Mouse (Mus musculus) kidney, postnatal 36 days (tissue): ENCODE results near the gene Evi5.

Source experiments
- DNase-seq, 2 experiments: peaks; one replicate each; pipeline ENCODE4 v3.0.0; 2021 to 2022; ENCODE audit warnings: mixed read lengths in 2 of 2

Evi5 gene

DNA sequence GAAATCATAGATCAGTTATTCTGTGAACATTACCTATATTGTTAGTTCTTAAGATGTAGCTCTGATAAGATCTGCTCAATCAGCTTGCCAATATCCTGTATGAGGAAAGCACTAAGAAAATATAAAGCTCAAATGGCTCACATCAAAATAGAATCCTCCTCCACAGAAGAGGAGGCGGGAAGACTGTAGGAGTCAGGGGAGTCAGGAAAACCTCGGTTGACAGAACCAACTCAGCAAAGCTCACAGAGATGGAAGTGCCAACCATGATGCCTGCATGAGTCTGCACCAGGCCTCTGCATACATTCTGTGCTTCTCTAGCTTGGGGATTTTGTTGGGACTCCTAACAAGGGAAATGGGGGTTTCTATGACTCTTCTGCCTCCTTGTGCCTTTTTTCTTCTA lies 73.7 kb downstream of the Evi5 start:
- DNase-seq: no peak

DNA sequence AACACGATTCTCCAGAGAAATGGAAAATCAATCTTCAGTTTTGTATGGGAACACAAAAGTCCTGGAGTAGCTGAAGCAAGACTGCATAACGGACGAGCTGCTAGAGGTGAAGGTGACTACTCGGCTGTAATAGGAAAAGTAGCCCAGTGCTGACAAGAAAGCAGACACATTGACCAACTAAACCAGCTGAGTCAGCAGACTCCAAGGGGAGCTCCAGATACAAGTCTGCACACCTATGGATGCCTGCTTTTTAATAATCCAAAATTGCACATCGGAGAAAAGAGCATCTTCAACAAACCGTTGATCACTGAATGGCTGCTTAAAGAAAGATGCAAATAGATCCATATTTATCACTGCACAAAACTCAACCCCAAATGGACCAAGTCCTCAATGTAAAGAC lies 76.6 kb downstream of the Evi5 start:
- no peak for DNase-seq

DNA sequence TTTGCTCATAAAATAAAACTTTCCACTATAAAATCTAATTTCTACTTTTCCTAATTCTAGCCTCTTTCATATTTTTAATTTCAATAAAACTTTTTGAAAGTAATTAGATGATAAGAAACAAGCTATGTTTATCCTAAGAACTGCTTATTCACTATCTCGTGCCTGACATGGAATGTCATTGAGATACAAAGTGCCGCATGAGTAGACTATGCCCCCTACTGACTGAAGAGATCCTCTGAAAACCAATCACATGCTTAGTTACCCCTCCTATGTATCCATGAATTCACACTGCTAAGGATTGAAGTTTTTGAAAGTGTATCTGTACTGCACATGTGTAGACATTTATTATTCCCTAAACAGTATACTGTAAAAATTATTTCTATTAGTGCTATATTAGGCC lies 81.0 kb downstream of the Evi5 start:
- peak in 1 of 2 experiments; percentile 11 for DNase-seq

DNA sequence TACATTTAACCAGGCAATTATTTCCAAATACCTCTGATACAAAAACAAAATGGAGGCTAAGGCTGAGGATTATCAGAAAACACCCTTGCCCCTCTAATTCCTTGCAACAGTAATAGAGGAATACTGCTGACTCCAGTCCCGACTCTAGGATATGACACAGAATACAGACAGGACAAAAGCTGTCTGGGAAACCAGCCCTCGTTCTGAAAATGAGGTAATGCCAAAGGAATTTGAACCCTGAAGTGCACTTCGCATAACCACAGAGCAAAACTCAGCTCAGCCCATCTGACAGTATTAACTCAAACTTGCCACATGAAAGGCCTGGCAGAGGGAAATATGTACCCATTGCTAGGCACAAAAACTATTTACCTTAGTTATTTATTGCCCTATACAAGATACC lies 81.6 kb downstream of the Evi5 start:
- DNase-seq: peak; percentile 34 to 69

DNA sequence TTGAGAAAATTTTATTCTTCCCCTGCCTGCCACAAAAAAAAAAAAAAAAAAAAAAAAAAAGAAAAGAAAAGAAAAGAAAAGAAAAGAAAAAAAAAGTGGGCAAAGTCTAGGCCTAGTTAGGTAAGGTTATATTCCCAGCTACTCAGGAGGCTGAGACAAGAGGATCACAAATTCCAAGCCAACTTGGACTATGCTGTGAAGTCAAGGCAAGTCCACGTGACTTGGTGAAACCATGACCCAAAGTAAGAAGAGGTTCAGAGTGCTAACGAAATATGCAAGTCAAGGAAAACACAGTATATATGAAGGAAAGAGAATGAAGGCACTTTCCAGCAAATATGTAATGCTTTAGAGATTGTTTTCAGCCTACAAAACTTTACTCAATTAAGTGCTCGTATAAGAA lies 82.4 kb downstream of the Evi5 start:
- DNase-seq: peak; percentile 41 to 61

DNA sequence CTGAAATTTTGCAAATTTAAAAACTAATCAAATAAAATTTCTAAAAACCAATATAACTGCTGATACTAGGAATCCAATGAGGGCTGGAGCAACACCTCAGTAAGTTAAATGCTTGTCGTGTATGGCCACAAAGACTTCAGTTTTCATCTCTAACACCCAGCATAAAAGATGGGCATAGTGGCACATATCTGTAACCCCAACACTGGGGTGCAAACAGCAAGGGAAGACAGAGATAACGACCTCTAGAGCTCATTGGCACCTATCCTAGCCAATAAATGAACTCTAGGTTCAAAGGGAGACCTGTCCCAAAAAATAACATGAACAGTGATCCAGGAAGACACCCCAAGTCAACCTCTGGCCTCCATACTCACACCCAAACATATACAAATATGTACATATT lies 82.9 kb downstream of the Evi5 start:
- no peak for DNase-seq

DNA sequence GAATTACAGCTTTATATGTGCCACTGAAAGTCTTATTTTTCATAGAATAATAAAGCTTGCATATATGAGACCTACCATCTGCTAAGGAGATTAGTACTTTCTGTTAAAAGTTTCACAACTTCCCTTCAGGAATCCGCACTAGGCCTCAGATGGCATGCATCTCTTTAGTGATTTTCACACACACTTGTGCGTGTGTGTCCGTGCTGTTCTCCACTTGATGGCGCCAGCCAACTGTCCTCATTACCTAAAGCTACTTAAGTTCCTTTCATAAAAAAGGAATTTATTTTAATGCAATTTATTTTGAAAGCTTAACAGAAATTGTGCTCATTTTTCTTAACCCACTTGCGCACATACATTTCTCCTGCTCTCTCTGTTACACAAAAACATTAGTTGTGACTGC lies 85.4 kb downstream of the Evi5 start:
- DNase-seq: peak in 1 of 2 experiments; percentile 45

DNA sequence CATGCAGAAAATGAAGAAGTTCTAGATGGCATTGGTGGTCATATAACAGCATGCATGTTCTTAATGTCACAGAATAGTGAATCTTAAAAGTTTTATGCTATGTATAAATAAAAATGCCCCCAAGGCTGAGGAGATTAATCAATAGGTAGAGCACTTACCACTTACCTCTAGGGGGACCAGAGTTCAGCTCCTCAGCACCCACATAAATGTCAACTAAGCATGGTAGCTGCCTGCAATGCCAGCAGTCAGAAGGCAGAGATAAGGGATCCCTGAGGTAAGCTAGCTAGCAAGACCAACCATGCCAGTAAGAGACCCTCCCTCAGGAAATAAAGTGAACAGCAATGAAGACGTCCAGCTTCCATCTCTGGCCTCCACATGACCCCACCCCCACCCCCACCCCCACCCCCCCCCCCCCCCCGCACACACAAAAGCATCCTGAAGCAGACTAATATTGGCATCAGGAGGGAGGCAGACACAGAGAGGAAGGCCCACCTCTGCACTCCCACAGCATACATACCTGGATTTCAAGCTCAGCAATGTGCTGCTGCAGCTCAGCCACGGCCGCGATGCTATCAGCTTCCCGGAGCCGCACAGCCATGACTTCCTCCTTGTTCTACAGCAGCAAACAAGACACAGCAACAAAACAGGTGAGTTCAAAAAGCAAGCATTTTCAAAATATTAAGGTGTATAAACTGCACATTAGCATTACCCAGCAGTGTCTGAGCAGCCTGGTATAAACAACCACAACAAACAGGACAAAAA lies 87.0 kb downstream of the Evi5 start:
- no peak for DNase-seq

DNA sequence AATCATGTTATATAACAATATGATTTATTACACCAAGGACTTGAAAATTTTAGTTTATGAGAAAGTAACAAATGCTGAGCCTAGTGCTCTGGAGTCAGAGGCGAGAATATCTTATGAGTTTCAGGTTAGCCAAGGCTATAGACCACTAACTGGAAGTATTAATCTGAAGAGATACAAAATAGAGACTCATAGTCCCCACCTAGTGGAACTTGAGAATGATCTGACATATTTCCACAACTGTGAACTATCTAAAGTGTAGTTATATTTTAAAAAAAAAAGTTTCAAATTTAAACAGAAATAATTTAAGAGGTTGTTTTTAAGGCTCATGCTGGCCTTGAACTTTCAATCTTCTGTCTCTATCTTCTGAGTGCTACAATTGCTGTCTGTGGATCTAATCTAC lies 92.5 kb downstream of the Evi5 start:
- DNase-seq: no peak

DNA sequence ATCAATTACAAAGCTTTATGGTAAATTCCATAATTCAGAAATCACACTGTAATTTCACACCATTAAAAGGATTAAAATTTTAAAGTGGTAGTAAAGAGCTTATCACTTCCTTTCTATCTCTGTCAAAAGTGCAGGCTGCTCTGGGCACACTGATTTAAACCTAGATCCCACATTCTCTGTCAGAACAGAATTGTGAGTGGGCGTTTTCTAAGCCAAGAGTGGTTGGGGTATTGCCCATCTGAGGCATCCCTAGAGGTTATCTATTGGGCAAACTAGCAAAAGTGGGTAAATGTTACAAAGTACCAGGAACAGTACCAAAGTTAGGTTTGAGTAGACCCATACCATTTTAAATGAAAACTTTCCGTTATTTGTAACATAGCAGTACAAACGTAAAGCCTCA lies 96.1 kb downstream of the Evi5 start:
- no peak for DNase-seq

DNA sequence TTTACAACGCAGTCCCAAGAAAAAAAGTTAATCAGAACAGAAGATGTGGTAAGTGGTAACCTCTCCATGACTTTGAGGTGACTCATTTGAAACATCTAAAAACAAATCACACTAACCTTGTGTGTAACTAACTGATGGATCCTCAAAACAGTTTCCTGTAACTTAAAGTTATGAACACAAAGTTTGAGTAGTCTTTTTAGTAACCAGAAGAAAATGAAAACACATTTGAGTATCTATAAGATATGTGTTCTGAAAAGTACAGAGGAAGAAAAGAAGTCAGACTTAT lies 97.4 kb downstream of the Evi5 start:
- no peak for DNase-seq

DNA sequence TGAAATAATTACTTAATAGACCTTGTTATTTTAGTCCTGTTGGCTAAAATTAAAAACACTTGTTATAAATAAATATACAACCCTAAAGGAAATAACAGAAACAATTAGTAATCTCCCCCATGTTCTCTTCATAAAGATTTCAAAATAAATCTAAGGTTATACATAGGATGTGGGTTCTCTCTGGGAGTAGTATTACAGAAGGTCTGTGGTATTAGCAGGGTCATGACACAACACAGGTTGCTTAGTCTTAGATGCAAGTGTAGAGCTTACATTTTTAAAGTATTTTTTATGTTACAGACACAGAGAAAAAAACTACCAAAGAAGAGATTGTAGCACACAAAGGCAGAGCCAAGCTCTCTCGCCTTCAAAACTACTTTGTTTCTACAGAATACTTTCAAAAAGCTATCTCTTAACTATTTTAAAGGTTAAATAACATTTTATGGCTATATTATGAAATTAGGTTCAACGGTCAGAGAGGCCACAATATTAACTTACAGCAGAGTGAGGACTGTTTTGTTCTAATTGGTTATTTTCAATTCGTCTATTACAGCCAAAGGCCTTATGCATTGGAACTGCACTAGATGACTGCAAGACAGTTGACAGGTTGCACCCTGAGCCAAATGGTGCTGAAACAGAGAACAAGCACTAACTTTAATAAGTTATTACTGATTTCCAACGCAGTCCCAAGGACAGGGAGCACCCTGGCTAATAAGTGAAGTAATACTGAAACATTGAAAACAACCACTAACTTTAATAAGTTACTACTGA lies 97.9 kb downstream of the Evi5 start:
- DNase-seq: peak; percentile 21 to 24

DNA sequence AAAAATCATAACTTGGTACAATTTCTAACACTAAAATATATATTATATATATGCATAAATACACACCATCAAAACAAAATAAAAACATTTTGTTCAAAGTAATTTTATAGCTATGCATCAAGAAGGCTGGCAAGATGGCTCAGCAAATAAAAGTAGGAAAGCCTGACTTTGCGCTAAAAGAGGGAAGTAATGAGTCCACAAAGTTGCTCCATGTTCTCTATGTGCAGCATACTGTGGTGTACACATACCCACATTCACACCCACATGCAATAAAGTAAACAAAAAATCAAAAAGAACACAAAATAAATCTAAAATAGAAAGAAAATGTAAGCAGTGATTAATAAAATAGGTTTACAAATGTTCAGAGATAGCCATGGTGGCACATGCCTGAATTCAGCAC lies 99.0 kb downstream of the Evi5 start:
- DNase-seq: no peak

DNA sequence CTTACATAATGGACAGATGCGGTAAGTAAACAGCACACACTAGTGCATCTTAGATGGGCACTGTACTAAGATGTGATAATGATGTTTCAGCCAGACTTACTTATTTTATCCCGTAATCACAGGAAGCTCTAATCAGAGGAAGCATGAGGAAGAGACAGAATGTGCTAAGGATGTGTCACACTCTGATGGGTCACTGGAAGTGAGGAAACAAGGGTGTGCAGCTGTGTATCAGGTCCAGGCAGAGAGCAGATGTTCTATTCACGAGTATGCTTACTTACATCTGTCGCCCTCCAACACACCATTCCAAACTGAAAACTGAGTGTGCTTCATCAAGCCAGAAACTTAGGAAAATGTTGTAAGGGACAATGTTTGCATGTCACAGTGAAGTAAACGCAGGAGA lies 102.9 kb downstream of the Evi5 start:
- DNase-seq: no peak

DNA sequence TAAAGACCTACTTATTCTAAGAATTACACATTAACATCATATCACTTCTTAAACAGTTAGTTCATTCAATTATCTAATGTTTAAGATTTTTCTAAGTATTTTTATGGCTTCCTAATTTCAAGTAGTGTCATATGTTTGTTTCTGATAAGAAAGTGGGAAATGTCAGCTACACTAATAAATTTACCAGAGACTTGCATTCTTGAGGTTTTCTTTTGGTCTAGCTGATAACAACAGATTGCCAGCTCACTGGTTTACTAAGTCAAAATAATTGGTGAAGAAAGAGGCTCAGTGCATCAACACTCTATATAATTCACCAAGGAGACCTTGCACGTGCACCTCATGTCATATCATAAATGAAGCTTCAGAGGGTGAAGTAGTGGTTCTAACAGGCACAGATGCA lies 106.7 kb downstream of the Evi5 start:
- DNase-seq: no peak

DNA sequence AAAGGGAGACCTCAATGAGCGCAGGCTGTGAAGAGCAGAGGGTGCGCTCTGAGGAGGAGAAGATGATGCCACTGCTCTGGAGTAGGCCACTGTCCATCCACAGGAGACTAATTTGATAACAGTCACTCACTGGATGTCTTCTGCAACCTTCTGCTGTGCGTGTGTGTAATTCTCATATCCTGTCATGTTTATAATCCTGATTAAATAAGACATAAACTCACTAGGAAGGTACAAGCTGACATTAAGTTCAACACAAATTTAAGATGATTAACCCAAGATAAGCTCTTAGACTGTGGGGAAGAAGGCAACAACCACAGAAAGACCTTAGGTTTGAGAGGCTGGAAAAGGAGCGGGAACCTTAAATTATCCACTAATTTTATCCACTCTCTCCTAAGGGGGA lies 109.0 kb downstream of the Evi5 start:
- DNase-seq: no peak

DNA sequence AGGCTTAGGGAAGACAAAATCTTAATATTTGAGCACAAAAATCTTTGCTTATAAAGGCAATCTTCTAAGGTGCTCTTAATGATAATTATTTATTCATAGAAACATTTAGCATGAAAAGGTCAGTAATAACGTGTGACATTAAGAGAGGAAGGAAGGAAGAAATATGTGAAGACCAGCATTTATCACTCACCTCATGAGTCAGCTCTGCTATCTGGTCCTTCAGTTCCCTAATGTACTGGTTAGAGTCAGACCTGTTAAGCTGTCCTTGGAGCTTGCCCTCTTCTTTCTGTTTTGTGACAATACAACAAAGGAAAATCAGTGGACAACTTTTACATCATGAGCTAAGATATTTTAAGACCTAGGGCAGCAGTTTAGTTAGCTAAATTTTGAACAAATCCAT lies 110.4 kb downstream of the Evi5 start:
- DNase-seq: no peak

DNA sequence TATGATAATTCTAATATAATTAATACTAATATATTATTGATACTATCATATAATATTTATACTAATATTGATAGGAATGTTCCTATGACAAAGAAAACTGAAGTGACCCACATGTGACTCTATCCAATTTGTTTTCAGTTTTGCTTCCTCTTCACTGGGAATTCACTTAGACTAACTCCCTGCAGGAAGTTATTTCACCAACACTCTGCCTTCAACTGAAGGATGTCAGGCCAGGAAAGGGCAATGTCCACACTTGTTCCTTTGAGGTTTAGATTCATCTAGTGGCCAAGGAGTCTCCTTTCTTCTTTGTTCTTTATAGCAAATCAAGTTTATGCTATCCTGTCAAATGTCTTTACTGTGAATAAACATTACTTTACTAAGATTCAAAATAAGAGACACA lies 111.2 kb downstream of the Evi5 start:
- no peak for DNase-seq

DNA sequence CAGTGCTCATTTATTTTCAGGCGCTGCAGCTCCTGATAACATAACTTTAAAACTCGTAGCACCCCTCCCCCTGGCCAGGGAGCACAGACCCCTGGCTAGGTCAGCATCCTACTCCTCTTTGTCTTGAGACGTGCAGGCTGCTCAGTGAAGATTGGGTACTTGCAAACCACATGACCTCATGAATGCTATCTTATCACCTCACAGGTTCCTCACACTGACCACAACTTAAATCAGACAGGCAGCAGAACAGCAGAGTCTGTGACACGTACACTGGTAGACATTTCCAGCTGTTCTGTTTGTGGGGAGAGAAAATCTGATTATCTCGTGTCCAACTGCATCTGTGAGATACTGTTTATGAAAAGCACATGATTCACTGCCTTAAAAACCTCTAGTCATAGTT lies 115.8 kb downstream of the Evi5 start:
- DNase-seq: no peak

DNA sequence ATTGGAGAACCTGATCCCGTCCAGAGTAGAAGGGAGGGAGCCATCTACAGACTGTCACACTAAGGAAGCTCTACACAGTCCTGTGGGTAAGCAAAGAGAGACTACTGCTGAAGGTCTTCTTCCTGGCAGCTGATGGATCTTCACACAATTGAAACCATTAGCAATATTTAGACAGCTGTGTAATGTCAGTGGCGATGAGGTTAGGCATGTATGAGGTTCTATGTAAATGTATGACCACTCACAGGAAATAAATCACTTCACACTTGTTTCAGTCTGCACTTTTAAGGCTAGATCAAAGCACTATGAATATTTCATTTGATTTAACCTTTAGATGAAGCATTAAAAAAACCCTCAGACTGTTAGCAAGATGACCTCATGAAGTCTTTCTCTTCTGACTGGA lies 118.8 kb downstream of the Evi5 start:
- no peak for DNase-seq

DNA sequence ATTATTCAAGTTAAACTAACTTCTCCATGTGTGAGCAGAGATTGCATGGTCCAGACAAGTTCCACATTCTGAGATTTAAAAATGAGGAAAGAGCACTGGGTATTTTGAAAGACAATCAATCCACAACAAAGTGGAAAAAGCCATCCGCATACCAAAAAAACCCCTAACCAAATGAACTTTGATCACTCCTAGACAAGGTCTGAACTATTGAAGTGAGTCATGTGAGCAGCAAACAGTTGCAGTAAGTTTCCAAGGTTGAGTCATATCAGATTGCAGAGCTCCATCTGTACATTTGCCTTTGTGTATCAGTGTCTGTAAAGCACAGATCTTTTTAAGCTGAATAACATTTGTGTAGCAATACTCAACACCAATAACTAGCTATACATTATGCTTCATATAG lies 120.2 kb downstream of the Evi5 start:
- DNase-seq: no peak

DNA sequence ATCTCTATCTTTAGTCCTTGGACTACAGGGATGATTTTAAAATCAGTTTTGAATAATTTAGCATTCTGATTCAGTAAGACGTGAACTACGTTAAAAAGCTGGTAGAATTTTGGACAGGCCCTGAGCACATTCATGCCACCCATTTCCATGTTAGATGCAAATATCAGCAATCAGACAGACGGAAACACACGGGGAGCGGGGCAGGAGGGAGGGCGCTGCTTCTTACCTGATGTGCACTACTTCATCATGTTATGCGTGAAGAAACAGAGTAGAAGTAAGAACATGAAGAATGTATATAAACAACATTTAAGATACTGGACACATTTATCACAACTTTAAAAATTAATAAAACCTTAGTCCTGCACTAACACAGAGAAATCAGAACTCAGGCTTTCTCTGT lies 121.3 kb downstream of the Evi5 start:
- no peak for DNase-seq

DNA sequence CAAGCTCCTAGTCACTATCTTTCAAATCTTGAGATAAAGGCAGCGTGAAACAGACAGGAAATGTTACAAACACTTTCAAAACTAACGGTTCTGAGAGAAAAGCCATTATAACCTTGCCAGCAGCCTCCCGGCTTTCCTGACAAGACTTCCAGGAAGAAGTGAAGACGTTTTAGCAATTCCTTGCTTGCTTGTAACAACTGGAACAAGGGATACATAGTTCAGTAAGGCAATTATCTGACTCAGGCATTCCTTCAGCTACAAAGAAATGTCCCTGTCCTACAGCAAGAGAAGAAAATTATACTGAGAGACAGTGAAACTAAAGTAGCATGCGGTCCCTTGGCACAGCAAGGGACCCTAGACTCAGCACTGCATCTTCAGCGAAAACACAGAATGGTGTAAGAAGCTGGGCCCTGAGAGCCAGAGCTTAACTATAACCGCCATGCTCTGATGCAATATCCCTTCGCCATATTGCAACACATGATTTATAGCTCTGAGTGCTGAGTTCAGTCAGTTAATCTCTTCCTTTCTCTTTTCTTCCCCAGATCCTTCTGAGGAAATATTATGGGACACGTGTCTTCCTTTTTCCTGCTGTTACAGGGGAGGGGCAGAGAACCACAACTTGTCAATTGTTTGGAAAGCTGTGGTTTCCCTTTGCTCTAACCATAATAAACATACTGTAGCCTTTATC lies 125.5 kb downstream of the Evi5 start:
- DNase-seq: peak in 1 of 2 experiments; percentile 21

DNA sequence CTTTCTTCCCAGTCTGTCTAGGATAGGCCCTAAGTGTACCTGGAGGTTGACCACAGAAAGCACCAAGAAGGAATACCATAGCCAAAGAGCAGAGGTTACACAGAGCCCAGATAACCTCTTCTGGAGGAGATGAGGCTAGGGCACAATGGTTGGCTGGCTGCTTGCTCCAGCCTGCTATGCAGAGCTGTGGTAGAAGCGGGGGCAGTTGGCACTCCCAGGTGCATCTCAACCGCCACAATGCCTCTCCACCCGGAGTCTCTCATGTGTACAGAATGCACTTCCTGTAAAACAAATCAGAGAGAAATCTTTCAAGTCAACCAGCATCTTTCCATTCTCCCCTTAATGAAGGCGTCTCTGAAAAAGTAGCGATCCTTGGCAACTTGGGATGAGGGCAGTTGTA lies 135.9 kb downstream of the Evi5 start:
- no peak for DNase-seq
